Mouse (Mus musculus): ENCODE results near the gene Gabrr3. TPM values are rescaled to one million over a fixed set of nuclear protein-coding genes. Genes with fewer than 3 reads are reported as not detected.

Gabrr3 gene
- 0.07 and 0.12 TPM in 2 replicates for polyA plus RNA-seq (2014; fragmentation: Nextera tagmentation; extraction: Ambion mirVana)

DNA sequence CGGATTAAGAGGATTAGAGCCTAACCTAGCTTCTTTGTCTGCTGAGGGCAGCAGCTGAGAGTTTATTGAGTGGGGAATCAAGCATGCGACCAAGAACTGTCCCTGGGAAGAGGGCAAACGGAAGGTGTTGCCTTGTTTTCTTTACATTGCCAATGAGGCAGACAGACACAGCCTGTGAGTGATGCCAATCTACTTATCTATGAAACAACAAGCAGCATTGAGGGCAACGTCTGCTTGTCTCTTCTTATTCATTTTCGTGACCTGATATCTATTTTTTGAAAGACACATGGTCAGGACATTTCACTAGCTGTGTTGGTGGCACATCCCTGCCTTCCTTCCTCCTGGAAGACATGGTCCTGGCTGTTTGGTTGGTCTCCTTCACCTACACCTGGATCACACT, at the start of gene Gabrr3:
Gene Gabrr3 (plus strand): TSS at position 301 of the 400 bp plus-strand sequence.
- no peak within 1 kb of the TSS for H3K27ac ChIP-seq (replicated peaks; ENCODE audit: low read depth, low read length)
- no peak within 1 kb of the TSS for H3K4me2 ChIP-seq (ENCODE audit: low read depth, severe bottlenecking)
- no peak for DNase-seq (ENCODE audit: low spot score)
- H3K4me1 ChIP-seq (ENCODE audit: control insufficient read depth, insufficient read depth, low read length), result no peaks in the 10 kb centered on the region
- no peaks in the 10 kb centered on the region for H3K36me3 ChIP-seq (ENCODE audit: control insufficient read depth, insufficient read depth, low read length)
- 77% methylated on average over 5 of the region's 5 CpGs for WGBS
- H3K4me3 ChIP-seq (ENCODE audit: low read depth, low read length), result no peak within 1 kb of the TSS
- H3K9me3 ChIP-seq (ENCODE audit: control insufficient read depth, low read length), result no peaks in the 10 kb centered on the region
- H3K9ac ChIP-seq (ENCODE audit: low read length), result no peak within 1 kb of the TSS
- no peaks in the 10 kb centered on the region for H3K27me3 ChIP-seq (ENCODE audit: control insufficient read depth, insufficient read depth, low read length)
- ATAC-seq (ENCODE audit: insufficient number of reproducible peaks, low FRiP score, low TSS enrichment, low read depth), result no peak

DNA sequence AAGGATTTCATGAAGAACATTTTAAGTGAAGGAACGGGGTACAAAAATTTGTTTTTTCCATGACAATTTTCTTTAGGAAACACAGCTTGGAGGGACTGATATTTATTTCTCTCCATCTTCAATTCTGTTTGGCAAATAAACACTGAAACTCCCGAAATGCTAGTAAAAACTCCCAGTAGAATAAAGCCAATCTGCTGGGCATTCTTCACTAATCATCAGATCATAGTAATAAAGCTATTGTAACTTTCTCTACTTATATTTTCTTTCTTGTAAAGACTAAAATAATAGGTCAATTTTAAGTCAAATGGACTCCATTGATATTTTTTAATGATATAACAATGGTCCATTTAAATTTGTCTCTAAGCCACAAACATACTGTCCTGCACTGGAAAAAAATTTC, 43.2 kb upstream of the Gabrr3 start, which contains the start of gene Olfr209:
Gene Olfr209 (minus strand): TSS at position 101 of the 400 bp plus-strand sequence.
- no peak within 1 kb of the TSS for H3K4me3 ChIP-seq (ENCODE audit: low read depth, low read length)
- H3K27ac ChIP-seq (replicated peaks; ENCODE audit: low read depth, low read length), result no peak within 1 kb of the TSS
- no peaks in the 10 kb centered on the region for H3K36me3 ChIP-seq (ENCODE audit: control insufficient read depth, insufficient read depth, low read length)
- no peak within 1 kb of the TSS for H3K9ac ChIP-seq (ENCODE audit: low read length)
- DNase-seq (ENCODE audit: low spot score) (no peak), ATAC-seq (ENCODE audit: insufficient number of reproducible peaks, low FRiP score, low TSS enrichment, low read depth) (no peak)
- no peaks in the 10 kb centered on the region for H3K4me1 ChIP-seq (ENCODE audit: control insufficient read depth, insufficient read depth, low read length)
- H3K4me2 ChIP-seq (ENCODE audit: low read depth, severe bottlenecking), result no peak within 1 kb of the TSS
- H3K9me3 ChIP-seq (ENCODE audit: control insufficient read depth, low read length), result no peaks in the 10 kb centered on the region
- 85% methylated on average over 2 of the region's 2 CpGs for WGBS
- no peaks in the 10 kb centered on the region for H3K27me3 ChIP-seq (ENCODE audit: control insufficient read depth, insufficient read depth, low read length)

DNA sequence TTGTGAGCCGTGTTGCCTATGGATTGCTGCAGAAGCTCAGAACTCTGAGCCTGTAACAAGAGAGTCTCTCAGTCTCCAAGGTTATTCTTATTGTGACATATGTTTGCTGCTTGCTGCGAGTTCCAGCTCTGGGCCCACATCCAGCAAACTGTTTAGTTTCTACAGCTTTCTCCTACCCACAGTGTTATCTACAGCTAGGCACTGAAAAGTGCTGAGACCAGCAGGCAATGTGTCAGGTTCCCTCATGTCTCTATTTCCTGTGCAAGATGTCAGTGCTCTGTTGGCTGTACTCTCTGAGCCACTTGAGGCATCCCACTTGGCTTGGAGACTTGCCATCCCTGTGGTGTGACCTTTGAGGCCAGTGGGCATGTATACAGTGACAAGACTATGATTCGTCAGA, 13.8 kb upstream of the Gabrr3 start:
- H3K9ac ChIP-seq (ENCODE audit: low read length), result no peak overlapping the region
- H3K4me3 ChIP-seq (ENCODE audit: low read depth, low read length), result no peak overlapping the region
- no peak for ATAC-seq (ENCODE audit: insufficient number of reproducible peaks, low FRiP score, low TSS enrichment, low read depth)
- no peaks in the 10 kb centered on the region for H3K4me1 ChIP-seq (ENCODE audit: control insufficient read depth, insufficient read depth, low read length)
- H3K36me3 ChIP-seq (ENCODE audit: control insufficient read depth, insufficient read depth, low read length), result no peaks in the 10 kb centered on the region
- H3K9me3 ChIP-seq (ENCODE audit: control insufficient read depth, low read length), result no peaks in the 10 kb centered on the region
- no peak overlapping the region for H3K4me2 ChIP-seq (ENCODE audit: low read depth, severe bottlenecking)
- H3K27me3 ChIP-seq (ENCODE audit: control insufficient read depth, insufficient read depth, low read length), result no peaks in the 10 kb centered on the region
- no peak for DNase-seq (ENCODE audit: low spot score)
- 83% methylated on average over 3 of the region's 3 CpGs for WGBS
- no peak overlapping the region for H3K27ac ChIP-seq (replicated peaks; ENCODE audit: low read depth, low read length)

DNA sequence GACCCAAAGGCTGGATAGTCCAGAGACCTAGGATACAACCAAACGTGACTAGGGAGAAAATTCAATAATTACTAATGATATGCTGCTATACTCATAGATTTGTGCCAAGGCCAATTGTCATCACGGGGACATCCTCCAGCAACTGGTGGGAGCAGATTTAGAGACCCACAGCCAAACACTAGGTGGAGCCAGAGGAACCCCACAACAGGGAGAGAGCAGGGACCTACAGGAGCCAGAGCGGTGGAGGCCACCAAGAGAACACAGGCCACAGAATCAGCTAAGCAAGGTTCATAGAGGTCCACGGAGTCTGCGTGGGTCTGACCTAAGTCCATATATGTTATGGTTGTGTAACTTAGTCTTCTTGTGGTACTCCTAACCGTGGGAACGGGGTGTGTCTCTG, 6.0 kb upstream of the Gabrr3 start:
- Histone ChIP-seq H3K9ac (ENCODE audit: low read length) (no peak overlapping the region), H3K27me3 (ENCODE audit: control insufficient read depth, insufficient read depth, low read length) (no peaks in the 10 kb centered on the region), H3K9me3 (ENCODE audit: control insufficient read depth, low read length) (no peaks in the 10 kb centered on the region), H3K4me2 (ENCODE audit: low read depth, severe bottlenecking) (no peak overlapping the region), H3K36me3 (ENCODE audit: control insufficient read depth, insufficient read depth, low read length) (no peaks in the 10 kb centered on the region), H3K4me1 (ENCODE audit: control insufficient read depth, insufficient read depth, low read length) (no peaks in the 10 kb centered on the region), H3K4me3 (ENCODE audit: low read depth, low read length) (no peak overlapping the region), H3K27ac (replicated peaks; ENCODE audit: low read depth, low read length) (no peak overlapping the region)
- DNase-seq (ENCODE audit: low spot score) (no peak), ATAC-seq (ENCODE audit: insufficient number of reproducible peaks, low FRiP score, low TSS enrichment, low read depth) (no peak)
- WGBS, result 81% methylated on average over 7 of the region's 7 CpGs

DNA sequence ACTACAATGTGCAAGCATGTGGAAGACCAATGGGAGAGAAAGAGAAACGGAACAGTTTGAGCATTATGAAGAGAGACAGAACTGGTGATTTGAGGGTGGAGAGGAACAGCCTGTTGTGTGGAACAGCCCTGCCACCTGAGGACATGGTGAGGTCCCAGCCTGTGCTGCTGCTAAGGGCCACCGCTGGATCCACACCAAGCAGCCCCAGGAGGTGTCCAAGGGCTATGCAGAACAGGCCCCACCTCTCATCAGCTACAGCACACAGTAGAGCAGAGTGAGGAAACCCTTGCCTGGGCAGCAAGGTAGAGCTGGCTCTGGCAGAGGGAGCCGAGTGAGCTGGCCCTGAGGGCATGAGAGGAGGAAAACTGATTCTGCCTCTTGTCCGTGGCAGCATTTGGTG, 5.1 kb upstream of the Gabrr3 start:
- Histone ChIP-seq H3K27ac (replicated peaks; ENCODE audit: low read depth, low read length) (no peak overlapping the region), H3K9ac (ENCODE audit: low read length) (no peak overlapping the region), H3K27me3 (ENCODE audit: control insufficient read depth, insufficient read depth, low read length) (no peaks in the 10 kb centered on the region), H3K9me3 (ENCODE audit: control insufficient read depth, low read length) (no peaks in the 10 kb centered on the region), H3K4me2 (ENCODE audit: low read depth, severe bottlenecking) (no peak overlapping the region), H3K4me1 (ENCODE audit: control insufficient read depth, insufficient read depth, low read length) (no peaks in the 10 kb centered on the region), H3K4me3 (ENCODE audit: low read depth, low read length) (no peak overlapping the region), H3K36me3 (ENCODE audit: control insufficient read depth, insufficient read depth, low read length) (no peaks in the 10 kb centered on the region)
- WGBS, result 70% methylated on average over 4 of the region's 4 CpGs
- DNase-seq (ENCODE audit: low spot score) (no peak), ATAC-seq (ENCODE audit: insufficient number of reproducible peaks, low FRiP score, low TSS enrichment, low read depth) (no peak)

DNA sequence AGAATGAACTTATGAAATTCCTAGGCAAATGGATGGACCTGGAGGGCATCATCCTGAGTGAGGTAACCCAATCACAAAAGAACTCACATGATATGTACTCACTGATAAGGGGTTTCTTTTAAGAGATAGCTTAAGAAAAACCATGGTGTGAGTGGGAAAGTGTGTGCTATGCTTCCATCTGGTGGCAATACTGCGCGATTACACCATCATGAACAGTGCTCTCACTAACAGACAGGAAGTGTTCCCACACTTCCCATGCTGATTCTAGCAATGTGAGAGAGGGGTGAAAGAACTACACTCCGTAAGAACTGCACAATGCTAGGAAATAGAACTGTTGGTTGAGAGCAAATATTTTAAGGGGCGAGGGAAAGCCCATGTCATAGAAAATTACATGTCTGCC, 3.4 kb upstream of the Gabrr3 start:
- H3K4me2 ChIP-seq (ENCODE audit: low read depth, severe bottlenecking), result no peak overlapping the region
- peak; percentile 38 for DNase-seq (ENCODE audit: low spot score)
- H3K27ac ChIP-seq (replicated peaks; ENCODE audit: low read depth, low read length), result no peak overlapping the region
- no peak overlapping the region for H3K9ac ChIP-seq (ENCODE audit: low read length)
- no peak for ATAC-seq (ENCODE audit: insufficient number of reproducible peaks, low FRiP score, low TSS enrichment, low read depth)
- no peaks in the 10 kb centered on the region for H3K4me1 ChIP-seq (ENCODE audit: control insufficient read depth, insufficient read depth, low read length)
- no peak overlapping the region for H3K4me3 ChIP-seq (ENCODE audit: low read depth, low read length)
- 19% methylated on average over 4 of the region's 4 CpGs for WGBS
- no peaks in the 10 kb centered on the region for H3K36me3 ChIP-seq (ENCODE audit: control insufficient read depth, insufficient read depth, low read length)
- no peaks in the 10 kb centered on the region for H3K27me3 ChIP-seq (ENCODE audit: control insufficient read depth, insufficient read depth, low read length)
- H3K9me3 ChIP-seq (ENCODE audit: control insufficient read depth, low read length), result no peaks in the 10 kb centered on the region

- no peak overlapping the region for H3K4me3 ChIP-seq (ENCODE audit: low read depth, low read length)
- H3K9me3 ChIP-seq (ENCODE audit: control insufficient read depth, low read length), result no peaks in the 10 kb centered on the region
- no peaks in the 10 kb centered on the region for H3K4me1 ChIP-seq (ENCODE audit: control insufficient read depth, insufficient read depth, low read length)
- WGBS, result 78% methylated on average over 9 of the region's 9 CpGs
- no peaks in the 10 kb centered on the region for H3K27me3 ChIP-seq (ENCODE audit: control insufficient read depth, insufficient read depth, low read length)
- H3K4me2 ChIP-seq (ENCODE audit: low read depth, severe bottlenecking), result no peak overlapping the region
- H3K9ac ChIP-seq (ENCODE audit: low read length), result no peak overlapping the region
- no peak for DNase-seq (ENCODE audit: low spot score)
- no peaks in the 10 kb centered on the region for H3K36me3 ChIP-seq (ENCODE audit: control insufficient read depth, insufficient read depth, low read length)
- no peak for ATAC-seq (ENCODE audit: insufficient number of reproducible peaks, low FRiP score, low TSS enrichment, low read depth)
- no peak overlapping the region for H3K27ac ChIP-seq (replicated peaks; ENCODE audit: low read depth, low read length)
Observed at GRCm38 (mm10) chr16:59404798-59405197, 2.3 kb upstream of the Gabrr3 start.

DNA sequence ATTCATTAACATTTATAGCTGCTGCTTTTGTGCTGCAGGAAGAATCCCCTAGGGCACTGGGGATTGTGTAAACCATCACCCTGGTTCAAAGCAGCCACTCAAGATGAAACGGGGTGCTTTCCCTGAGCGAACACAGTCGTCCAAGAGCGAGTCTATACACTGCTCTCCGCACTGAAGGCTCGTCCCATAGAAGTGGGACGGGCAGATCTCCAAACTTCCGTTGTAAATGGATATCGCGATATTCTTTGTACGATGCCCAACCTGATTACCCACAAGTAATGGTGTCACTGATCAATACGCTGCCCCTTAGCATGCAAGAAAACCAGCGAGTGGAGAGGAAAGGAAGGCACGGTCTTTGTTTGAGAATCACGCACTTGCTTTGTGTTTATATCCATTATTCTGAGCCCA, 2.2 kb downstream of the Gabrr3 start:
- Histone ChIP-seq H3K27me3 (ENCODE audit: control insufficient read depth, insufficient read depth, low read length) (no peaks in the 10 kb centered on the region), H3K9me3 (ENCODE audit: control insufficient read depth, low read length) (no peaks in the 10 kb centered on the region), H3K4me3 (ENCODE audit: low read depth, low read length) (no peak overlapping the region), H3K9ac (ENCODE audit: low read length) (no peak overlapping the region), H3K4me2 (ENCODE audit: low read depth, severe bottlenecking) (no peak overlapping the region), H3K4me1 (ENCODE audit: control insufficient read depth, insufficient read depth, low read length) (no peaks in the 10 kb centered on the region), H3K27ac (replicated peaks; ENCODE audit: low read depth, low read length) (no peak overlapping the region), H3K36me3 (ENCODE audit: control insufficient read depth, insufficient read depth, low read length) (no peaks in the 10 kb centered on the region)
- DNase-seq (ENCODE audit: low spot score) (no peak), ATAC-seq (ENCODE audit: insufficient number of reproducible peaks, low FRiP score, low TSS enrichment, low read depth) (no peak)
- WGBS, result 63% methylated on average over 15 of the region's 15 CpGs

- Histone ChIP-seq H3K9me3 (ENCODE audit: control insufficient read depth, low read length) (no peaks in the 10 kb centered on the region), H3K4me1 (ENCODE audit: control insufficient read depth, insufficient read depth, low read length) (no peaks in the 10 kb centered on the region), H3K4me2 (ENCODE audit: low read depth, severe bottlenecking) (no peak overlapping the region), H3K4me3 (ENCODE audit: low read depth, low read length) (no peak overlapping the region), H3K36me3 (ENCODE audit: control insufficient read depth, insufficient read depth, low read length) (no peaks in the 10 kb centered on the region), H3K27ac (replicated peaks; ENCODE audit: low read depth, low read length) (no peak overlapping the region), H3K9ac (ENCODE audit: low read length) (no peak overlapping the region), H3K27me3 (ENCODE audit: control insufficient read depth, insufficient read depth, low read length) (no peaks in the 10 kb centered on the region)
- 70% methylated on average over 2 of the region's 2 CpGs for WGBS
- ATAC-seq (ENCODE audit: insufficient number of reproducible peaks, low FRiP score, low TSS enrichment, low read depth) (no peak), DNase-seq (ENCODE audit: low spot score) (no peak)
Observed at GRCm38 (mm10) chr16:59409800-59410199, 2.7 kb downstream of the Gabrr3 start.

All from limb, embryonic 11.5 days (tissue).